Mouse (Mus musculus) liver, postnatal 0 days (tissue): ENCODE measurements around the gene Prdm15.

Experiments
- CTCF ChIP-seq: sonication (generic); IDR thresholded peaks from 2 replicates; pipeline ENCODE4 v1.5.1; 2016; ENCODE audit warnings: antibody characterized with exemption, low read depth
- EP300 ChIP-seq: IDR thresholded peaks from 2 replicates; pipeline ENCODE4 v1.6.1; 2016; ENCODE audit warnings: antibody characterized with exemption, low read depth, mild to moderate bottlenecking

DNA sequence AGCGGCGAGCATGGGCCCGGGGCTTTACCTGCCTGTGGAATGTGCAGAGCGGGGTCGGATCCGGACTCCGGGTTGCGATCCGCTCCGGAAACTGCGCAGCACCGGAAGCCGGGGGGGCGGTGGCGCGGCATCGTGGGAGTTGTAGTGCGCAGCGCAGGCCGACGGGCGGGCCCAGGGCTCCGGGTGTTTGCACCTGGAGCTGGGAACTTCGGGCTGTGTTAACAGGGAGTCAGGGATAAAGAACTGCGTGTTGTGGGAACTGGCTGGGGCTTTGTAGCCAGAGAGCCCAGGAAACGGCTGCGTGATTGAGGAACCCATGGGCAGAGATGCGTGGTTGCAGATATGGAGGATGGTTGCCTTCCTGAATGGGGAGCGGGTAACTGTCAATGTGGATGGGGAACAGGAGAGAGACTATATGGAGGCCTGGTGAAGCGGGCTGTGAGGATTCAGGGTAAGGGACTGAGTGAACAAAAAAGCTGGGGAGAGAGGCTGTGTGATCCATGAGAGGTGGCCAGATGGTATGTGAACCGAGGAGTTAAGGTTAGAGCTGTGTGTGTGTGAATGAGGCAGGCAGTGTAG lies at the start of gene Prdm15:
- no peak for TF ChIP-seq CTCF
- no peak for TF ChIP-seq EP300
